Mouse (Mus musculus) CD4-positive naive resting alpha-beta T cell, adult 76 days (primary cell): ENCODE results near the gene Snapc1. TPM values are rescaled to one million over a fixed set of nuclear protein-coding genes. Genes with fewer than 3 reads are reported as not detected.

Experiments
- total RNA-seq: library from RNA; stranded (reverse); gene quantifications from one replicate; pipeline ENCODE4 v1.2.4, GENCODE M21; 2023

Snapc1 gene
- 40.1 TPM for total RNA-seq

GRCm38 (mm10) chr12:73964291-73965281, at the start of gene Snapc1:
Snapc1 (plus strand) TSS chr12:73964481.

GRCm38 (mm10) chr12:73937353-73937752, 26.9 kb upstream of the Snapc1 start, which contains the start of gene Gm49321:
Gm49321 (plus strand) TSS chr12:73937653.

GRCm38 (mm10) chr12:73997297-73998127, 33.2 kb downstream of the Snapc1 start, which contains the start of gene Syt16:
Syt16 (plus strand) TSS chr12:73997661.

Other genes with a start within 250 kb of the Snapc1 start
- gene Hif1a, start 63.1 kb upstream of the Snapc1 start, total RNA-seq, result 129 TPM
- 13.0 TPM for gene Gm49321, start 26.8 kb upstream of the Snapc1 start, total RNA-seq
- not detected for gene Syt16, start 33.2 kb downstream of the Snapc1 start, total RNA-seq